Mouse (Mus musculus): Measurements from ENCODE around the gene Ireb2.
A peak's percentile ranks its signal among the peaks of the same experiment; 100 is the strongest.
"Not testable (repeated sequence)": the region's sequence is repeated elsewhere in the genome, so short reads cannot be mapped to it uniquely, and the experiment has no call there.

The Ireb2 gene

GRCm38 (mm10) chr9:54863363-54864281, at the start of gene Ireb2:
Gene Ireb2, plus strand, starts transcription at chr9:54863789.
- peak; percentile 97 to 98 for DNase-seq

- no peak for DNase-seq
Measured at GRCm38 (mm10) chr9:54816508-54817201, 46.9 kb upstream of the Ireb2 start.

- DNase-seq = no peak
Measured at GRCm38 (mm10) chr9:54821442-54822100, 42.0 kb upstream of the Ireb2 start.

GRCm38 (mm10) chr9:54829760-54830159, 33.8 kb upstream of the Ireb2 start:
- DNase-seq = no peak

- DNase-seq = no peak
Measured at GRCm38 (mm10) chr9:54830624-54831023, 33.0 kb upstream of the Ireb2 start.

- DNase-seq = no peak
Measured at GRCm38 (mm10) chr9:54833831-54834230, 29.8 kb upstream of the Ireb2 start.

GRCm38 (mm10) chr9:54835951-54836717, 27.5 kb upstream of the Ireb2 start:
- DNase-seq = not testable (repeated sequence)

- DNase-seq = no peak
Measured at GRCm38 (mm10) chr9:54837835-54838234, 25.8 kb upstream of the Ireb2 start.

- no peak for DNase-seq
Measured at GRCm38 (mm10) chr9:54840145-54840544, 23.4 kb upstream of the Ireb2 start.

- DNase-seq = no peak
Measured at GRCm38 (mm10) chr9:54842311-54842710, 21.3 kb upstream of the Ireb2 start.

- DNase-seq = peak in 1 of 2 experiments; percentile 9
Measured at GRCm38 (mm10) chr9:54843887-54844286, 19.7 kb upstream of the Ireb2 start.

- DNase-seq = no peak
Measured at GRCm38 (mm10) chr9:54844556-54845176, 18.9 kb upstream of the Ireb2 start.

GRCm38 (mm10) chr9:54848203-54848602, 15.4 kb upstream of the Ireb2 start:
- DNase-seq = no peak

GRCm38 (mm10) chr9:54853036-54853435, 10.6 kb upstream of the Ireb2 start:
- not testable (repeated sequence) for DNase-seq

GRCm38 (mm10) chr9:54853619-54854018, 10.0 kb upstream of the Ireb2 start:
- no peak for DNase-seq

- DNase-seq = no peak
Measured at GRCm38 (mm10) chr9:54855638-54856037, 8.0 kb upstream of the Ireb2 start.

- no peak for DNase-seq
Measured at GRCm38 (mm10) chr9:54856121-54856520, 7.5 kb upstream of the Ireb2 start.

- no peak for DNase-seq
Measured at GRCm38 (mm10) chr9:54857474-54857873, 6.1 kb upstream of the Ireb2 start.

GRCm38 (mm10) chr9:54860526-54860925, 3.1 kb upstream of the Ireb2 start:
- no peak for DNase-seq

GRCm38 (mm10) chr9:54878759-54879158, 15.2 kb downstream of the Ireb2 start:
- DNase-seq = no peak

GRCm38 (mm10) chr9:54892111-54892510, 28.5 kb downstream of the Ireb2 start:
- no peak for DNase-seq

GRCm38 (mm10) chr9:54897097-54897496, 33.5 kb downstream of the Ireb2 start:
- DNase-seq = no peak
